Mouse (Mus musculus) ES-E14 (cell line): ENCODE measurements around the gene Ankrd13b.
A peak's percentile ranks its signal among the peaks of the same experiment; 100 is the strongest.

Experiments used
- CHD2 ChIP-seq: IDR thresholded peaks from 2 replicates; pipeline ENCODE4 v1.6.1; 2014; ENCODE audit warnings: mild to moderate bottlenecking, low read depth, low read length, inconsistent platforms
- HCFC1 ChIP-seq: IDR thresholded peaks from 2 replicates; pipeline ENCODE4 v1.6.1; 2012; ENCODE audit warnings: low read length, inconsistent platforms, borderline replicate concordance; ENCODE audit not compliant: insufficient read depth
- MAFK ChIP-seq: IDR thresholded peaks from 2 replicates; pipeline ENCODE4 v1.6.1; 2014; ENCODE audit warnings: mild to moderate bottlenecking, low read depth, low read length, inconsistent platforms; ENCODE audit not compliant: insufficient read depth
- ZC3H11A ChIP-seq: IDR thresholded peaks from 2 replicates; pipeline ENCODE4 v1.6.1; 2012; ENCODE audit warnings: low read depth, mild to moderate bottlenecking, inconsistent platforms, low read length, borderline replicate concordance
- ZNF384 ChIP-seq: IDR thresholded peaks from 2 replicates; pipeline ENCODE4 v1.6.1; 2012; ENCODE audit warnings: low read depth, low read length, inconsistent platforms

DNA sequence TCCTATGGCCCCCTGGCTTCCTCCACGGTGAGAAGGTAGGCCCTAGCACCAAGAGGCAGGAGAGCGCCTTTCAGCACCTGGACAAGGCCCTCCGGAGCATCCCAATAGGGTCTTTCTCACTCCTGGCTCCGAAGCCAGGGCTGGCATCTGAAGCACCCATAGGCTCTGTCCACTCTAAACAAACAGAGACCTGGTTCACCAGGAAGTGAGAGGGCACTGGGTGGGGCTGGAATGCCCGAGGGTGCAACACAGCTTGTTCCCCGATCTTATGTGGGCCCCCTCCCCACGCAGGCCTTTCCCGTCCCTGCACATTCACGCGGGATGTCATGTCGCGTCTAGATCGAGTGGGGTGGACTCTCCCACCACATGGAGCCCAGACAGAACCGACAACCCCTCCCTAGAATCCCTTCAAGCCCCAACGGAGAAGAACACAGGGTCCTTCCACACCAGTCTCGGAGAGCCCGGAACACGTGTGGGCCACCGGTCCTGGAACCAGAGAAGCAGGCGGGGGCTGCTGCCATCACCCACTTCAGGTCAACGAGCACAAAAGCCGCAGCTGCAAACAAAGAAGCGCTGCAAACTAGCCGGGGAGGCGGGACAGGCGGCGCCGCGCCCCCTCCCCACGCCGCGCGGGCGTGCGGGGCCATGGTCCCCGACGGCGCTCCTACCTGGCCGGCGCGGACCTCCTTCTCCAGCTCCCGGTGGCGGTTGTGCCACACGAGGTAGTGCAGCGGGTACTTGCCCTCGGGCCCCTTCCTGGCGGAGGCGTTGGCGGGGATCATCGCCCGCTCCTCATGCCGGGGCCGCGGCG, 502 bp downstream of the Ankrd13b start:
- 0 out of 2 replicates have a peak, but pooled peaks have one; percentile 32 for TF ChIP-seq HCFC1
- TF ChIP-seq MAFK = no peak
- TF ChIP-seq ZNF384 = no peak
- no peak for TF ChIP-seq ZC3H11A
- no peak for TF ChIP-seq CHD2
